Mouse (Mus musculus) brain, embryonic 14.5 days (tissue): ENCODE measurements at regions not wholly inside any gene's neighbourhood (a gene's known extent, or its start where the extent isn't known, plus 50 kb on each side); places are given as distances from the start of the nearest gene placed in this dataset.

Experiments
- CTCF ChIP-seq: fragments of 200-500 bp; IDR thresholded peaks from 2 replicates; pipeline ENCODE4 v1.5.1; 2012; ENCODE audit warnings: inconsistent platforms, mild to moderate bottlenecking, moderate library complexity, borderline replicate concordance; ENCODE audit not compliant: insufficient read depth, insufficient read length; ENCODE audit errors: extremely low read depth
- POLR2A ChIP-seq: fragments of 200-500 bp; IDR thresholded peaks from 2 replicates; pipeline ENCODE4 v1.6.1; 2012; ENCODE audit warnings: mild to moderate bottlenecking, inconsistent platforms, borderline replicate concordance; ENCODE audit not compliant: poor library complexity, insufficient read depth, insufficient read length, severe bottlenecking; ENCODE audit errors: extremely low read depth

GRCm38 (mm10) chr6:50814936-50815500 is 160.8 kb upstream of the Npvf start:
- TF ChIP-seq CTCF (no peak), POLR2A (no peak)
